Mouse (Mus musculus) kidney, adult 2 months (tissue): ENCODE data around the gene Pde4d.

Experiments used
- CTCF ChIP-seq: fragments of 200-500 bp; conservative IDR thresholded peaks from 2 replicates; pipeline ENCODE4 v1.5.1; 2011; ENCODE audit warnings: low read depth, mild to moderate bottlenecking, control low read depth, low read length, moderate library complexity, mixed read lengths; ENCODE audit not compliant: insufficient read depth, insufficient read length
- POLR2A ChIP-seq: fragments of 200-500 bp; IDR thresholded peaks from one replicate; pipeline ENCODE4 v1.6.1; 2011; ENCODE audit warnings: low read depth, low read length, control low read depth

DNA sequence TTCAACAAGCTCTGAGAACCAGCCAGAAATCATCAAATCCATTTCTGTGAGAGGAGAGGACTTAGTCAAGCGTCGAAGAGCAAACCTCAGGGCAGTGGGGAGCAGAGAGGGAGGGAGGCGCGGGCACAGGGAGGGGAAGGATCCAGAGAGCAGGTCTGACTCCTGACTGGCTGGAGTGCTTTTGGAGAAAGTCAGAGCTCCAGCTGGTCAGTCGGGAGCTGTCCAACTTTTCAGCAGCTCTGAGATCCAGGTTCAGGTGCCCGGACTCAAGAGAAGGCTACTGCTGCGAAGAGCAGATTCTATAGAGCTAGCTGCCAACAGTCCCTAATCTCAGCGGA lies 666.2 kb downstream of the Pde4d start:
- TF ChIP-seq POLR2A (no peak), CTCF (no peak)
